Mouse (Mus musculus) layer of hippocampus, adult 18-20 months (tissue): ENCODE results near the gene Gata2. TPM values are rescaled to one million over a fixed set of nuclear protein-coding genes. Genes with fewer than 3 reads are reported as not detected.

Source experiments
- DNase-seq, 2 experiments: peaks; one replicate each; pipeline ENCODE4 v3.0.0; 2022; ENCODE audit warnings: low spot score in 2 of 2
- total RNA-seq, 2 experiments: library from RNA; stranded (reverse); gene quantifications; 2 replicates each; pipeline ENCODE4 v1.2.3; 2021

The Gata2 gene
- total RNA-seq, 2 experiments from 2014 or later: 5.0 to 5.9 TPM

DNA sequence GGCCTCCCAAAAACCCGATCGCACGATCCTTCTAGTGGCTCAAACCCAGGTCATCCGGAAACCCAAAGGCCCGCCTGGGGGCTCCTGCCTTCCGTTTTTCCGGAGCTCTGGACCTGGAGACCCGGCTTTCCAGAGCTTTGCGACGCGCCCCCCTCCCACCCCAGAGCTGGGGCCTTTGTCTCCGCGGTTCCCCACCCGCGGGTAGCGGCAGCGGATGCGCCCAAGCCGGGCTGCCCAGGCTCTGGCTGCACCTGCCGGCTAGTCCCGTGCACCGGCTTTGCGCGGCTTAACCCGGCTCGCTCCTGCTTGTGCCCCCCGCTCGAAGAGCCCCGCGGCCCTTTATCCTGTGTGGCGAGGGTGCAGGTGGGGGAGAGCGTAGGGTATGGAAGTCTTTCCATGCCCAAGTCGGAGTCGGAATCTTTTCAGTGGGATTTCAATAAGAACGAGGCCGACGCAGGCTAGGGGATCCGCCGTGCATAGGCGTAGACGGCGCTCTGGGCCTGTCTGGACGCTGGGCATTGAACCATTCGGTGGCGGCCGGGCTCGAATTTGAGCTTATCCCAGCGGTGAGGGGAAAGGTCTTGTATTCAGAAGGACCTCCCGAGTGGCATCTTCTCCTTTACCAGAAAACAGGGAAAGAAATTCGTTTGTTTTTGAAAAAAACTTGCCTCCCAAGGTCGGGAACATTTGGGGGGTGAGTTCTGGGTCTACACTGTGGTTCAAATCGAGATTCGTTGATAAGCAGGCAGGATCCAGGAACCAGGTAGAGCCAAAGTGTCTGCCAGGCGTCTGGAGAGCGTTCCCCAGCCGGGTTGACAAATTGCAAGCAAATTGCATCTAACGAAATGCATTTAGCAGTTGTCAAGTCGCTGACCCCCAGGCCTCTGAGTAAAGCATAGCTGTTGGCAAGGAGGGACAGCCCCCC, 624 bp downstream of the Gata2 start:
- DNase-seq: no peak

DNA sequence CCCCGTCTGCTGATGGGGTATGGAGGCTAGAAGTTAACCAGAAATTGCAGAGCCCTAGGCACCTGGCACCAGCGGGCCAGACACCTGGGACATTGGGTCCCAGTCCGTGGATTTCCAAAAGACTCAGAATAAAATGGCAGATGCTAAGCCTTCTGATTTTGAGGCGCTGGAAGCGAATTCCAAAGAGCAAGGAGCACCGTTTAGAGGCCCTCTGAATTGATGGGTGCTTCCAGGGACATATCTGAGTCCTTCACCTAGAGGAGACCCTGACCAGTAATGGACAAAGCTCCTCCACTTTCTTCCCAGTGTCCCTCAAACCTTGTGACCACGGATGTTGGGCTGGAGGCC, 1.3 kb downstream of the Gata2 start:
- DNase-seq: no peak

- no peak for DNase-seq
These were observed 2.5 kb downstream of the Gata2 start for GRCm38 (mm10) chr6:88196054-88196732.

DNA sequence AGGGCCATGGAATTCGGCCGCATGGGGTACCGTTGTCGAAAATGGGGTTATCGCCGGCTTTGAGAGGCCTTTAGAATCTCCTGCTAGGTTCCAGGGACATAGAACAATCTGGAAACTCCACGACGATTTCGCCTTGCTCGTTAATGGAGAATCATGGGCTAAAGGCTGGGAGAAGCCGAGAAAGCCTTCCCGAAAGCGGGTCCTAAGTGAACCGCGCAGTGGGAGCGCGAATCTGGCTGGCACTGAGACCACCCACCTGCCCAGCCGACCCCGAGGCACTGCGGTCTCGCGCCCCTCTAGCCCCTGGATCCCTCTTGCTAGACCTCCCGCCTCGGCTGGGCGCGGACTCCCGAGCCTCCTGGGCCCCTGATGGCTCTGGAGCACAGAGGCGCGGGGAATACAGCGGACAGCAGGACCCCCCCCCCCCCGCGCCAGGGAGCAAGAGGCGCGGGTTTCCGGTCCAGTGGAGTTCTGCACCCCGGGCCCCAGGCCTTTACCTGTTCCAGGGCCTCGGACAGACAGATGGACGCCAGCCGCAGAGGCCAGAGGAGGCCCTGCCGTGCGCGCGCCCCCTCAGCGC, 3.1 kb downstream of the Gata2 start:
- DNase-seq: no peak

DNA sequence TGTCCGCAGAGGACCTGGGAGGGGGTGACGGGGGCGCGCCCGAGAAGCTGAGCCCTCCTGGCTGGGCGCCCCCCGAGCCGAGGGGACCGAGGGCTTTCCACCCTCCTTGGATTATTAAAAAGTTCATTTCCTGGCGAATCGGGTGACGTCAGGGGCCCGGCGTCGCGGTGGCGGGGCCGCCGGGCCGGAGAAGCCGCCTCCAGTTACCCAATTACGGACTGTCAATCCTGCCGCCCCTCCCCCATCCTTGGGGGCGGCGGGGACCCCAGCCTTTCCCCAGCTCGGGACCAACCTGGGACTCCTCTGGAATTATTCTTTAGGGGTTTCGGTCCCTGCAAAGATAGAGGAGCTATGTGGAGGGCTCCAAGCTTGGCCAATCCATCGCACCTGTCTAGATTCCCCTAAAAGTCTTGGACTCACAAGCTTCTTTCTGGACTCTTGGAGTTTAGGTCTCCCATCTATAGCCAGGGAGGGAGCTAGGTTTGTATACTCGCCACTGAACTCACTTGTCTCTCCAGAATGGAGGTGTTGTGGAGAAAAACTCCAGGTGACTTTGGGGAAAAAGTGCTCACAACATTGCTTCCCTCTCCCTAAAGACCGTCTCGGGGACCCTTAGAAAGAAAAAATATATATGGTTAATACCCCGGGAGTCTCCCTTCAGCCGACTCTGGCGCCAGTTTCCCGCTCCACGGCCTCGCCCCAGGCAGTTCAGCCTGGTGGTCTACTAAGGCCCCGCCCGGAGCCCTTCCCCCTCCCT, 3.8 kb downstream of the Gata2 start:
- no peak for DNase-seq

DNA sequence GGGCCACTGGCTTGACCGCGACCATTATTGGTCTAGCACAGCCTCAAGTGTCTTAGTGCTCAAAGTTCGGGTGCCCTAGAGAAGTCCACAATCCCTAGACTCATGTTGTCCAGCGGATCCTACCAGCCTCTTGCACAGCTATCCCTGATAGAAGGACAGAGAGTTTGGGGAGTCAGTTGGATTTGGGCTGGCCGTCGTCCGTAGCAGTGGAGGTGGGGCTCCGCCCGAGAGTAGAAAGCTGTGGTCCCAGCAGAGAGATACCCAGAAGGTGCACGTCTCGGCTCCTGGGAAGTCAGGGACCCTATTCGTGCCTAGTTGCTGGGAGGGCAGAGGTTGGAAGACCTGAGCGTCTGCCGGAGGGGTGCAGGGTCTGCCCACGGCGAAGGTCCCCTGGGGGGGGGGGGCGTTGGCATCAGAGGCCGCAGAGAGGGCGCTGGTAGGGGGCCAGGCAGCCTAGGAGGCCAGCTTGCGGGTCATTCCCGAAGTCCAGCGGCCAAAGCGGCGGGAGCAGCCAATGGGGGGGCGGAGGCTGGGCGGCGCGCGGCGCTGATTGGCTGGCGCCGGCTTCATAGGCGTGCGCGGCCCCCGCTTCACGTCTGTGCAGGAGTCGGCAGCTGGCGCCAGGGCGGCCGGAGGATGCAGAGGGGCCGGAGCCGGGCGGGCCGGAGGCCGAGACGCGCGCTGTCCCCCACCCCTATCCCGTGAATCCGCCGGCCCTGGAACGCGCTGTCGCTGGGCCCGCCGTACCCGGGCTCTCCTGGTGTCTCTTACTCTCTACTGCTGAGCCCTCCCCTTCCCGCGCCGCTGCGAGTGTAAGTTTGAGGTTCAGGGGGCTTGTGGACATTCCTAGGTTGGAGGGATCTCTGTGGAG, 4.6 kb downstream of the Gata2 start:
- DNase-seq: no peak

GRCm38 (mm10) chr6:88199001-88199717, 5.5 kb downstream of the Gata2 start:
- DNase-seq: no peak

GRCm38 (mm10) chr6:88199718-88200692, 6.3 kb downstream of the Gata2 start:
- no peak for DNase-seq

DNA sequence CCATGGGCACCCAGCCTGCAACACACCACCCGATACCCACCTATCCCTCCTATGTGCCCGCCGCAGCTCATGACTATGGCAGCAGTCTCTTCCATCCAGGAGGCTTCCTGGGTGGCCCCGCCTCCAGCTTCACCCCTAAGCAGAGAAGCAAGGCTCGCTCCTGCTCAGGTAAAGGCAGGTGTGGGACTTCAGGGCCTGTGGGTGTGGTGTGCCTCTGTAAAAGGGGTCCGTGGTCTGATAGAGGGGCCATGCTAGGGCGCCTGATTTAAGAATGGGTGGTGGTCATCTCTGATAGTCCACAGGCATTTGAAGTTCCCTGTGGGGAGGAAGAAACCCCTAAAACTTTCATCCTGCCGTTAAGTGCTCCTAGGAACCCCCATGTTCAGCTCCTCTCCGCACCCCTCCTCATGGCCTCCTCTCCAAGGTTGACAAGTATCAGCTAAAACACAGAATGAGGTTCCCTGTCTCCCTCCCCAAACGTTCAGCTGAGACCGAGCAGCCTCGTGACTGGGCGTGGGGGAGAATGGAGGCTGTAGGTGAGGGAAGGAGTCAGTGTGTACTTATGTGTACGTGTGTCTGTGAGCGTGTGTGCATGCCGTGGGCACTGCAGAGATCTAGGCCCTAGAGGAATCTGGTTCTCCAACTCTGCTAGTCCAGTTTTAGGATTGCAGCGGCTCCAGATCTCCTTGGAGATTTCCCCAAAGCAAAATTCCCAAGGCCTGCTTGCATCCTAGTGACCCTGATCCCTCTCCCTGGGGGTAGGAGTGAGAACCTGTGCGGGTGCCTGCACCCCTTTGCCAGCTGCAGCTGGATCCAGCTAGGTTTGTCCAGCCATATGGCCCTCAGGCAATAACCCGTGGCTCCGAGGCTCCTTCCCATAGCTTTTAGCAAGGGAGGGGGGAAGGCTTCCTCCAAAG, 7.3 kb downstream of the Gata2 start:
- DNase-seq: no peak

DNA sequence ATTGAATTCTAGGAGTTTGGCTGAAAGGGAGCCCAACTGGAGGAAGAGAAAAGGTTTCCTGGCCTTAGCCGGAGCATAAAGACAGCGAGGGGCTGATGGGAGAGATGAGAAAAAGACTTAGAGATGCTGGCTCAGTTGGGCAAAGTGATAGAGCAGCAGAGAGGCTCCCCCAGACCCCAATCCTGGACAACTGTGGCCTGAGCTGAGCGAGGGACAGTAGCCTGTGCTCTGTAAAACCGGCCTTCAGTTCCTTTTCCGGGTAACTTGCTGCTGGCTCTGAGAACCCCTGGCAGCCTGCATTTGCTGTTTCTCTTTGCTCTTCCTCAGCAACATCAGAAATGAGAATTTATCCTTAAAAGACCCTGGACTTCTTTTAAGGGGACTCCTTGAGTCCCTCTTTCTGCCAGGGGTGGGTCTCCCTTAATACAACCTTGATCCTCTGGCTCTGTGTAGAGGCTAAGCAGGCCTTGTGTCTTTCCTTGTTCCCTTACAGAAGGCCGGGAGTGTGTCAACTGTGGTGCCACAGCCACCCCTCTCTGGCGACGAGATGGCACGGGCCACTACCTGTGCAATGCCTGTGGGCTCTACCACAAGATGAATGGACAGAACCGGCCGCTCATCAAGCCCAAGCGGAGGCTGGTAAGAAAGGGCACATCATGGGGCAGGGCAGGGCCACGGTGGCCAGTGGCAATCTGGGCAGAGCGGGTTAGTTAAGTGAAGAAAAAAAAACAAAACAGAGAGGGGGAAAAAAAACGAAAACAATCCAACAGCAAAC, 8.4 kb downstream of the Gata2 start:
- no peak for DNase-seq

DNA sequence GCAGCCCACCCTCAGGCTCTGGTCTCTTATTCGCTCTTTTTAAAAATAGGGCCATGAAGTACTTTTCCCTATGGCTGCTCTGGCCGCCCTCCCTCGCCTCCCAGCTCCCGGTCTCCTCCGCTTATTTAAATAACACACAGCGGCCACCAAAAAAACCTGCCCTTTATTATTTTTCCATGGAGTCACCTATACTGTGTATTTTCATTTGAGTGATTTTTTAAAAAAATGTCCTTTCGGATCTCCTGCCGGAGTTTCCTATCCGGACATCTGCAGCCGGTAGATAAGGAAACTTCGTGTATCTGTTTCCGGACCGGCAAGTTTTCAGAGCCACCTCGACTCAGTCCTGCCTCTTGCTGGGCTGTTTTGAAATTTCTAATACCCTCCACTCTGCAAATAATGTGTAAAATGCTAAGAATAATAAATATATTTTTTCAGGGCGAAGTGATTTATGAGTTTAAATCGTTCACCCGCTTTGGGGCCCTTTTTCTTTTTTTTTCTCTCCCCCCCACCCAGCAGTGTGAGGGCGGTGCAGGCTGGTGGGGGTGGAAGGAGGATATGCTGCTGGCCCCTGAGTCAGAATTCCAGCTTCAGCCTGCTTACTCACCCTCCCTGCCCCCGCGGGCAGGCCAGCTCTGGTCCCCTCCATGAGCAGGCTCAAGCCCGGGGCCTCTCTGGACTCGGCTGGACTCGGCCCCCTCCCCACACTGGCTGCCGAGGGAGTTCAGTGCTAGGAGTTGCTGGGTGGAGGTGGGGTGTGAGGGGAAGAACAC, 9.4 kb downstream of the Gata2 start:
- DNase-seq: no peak

- DNase-seq: no peak
These were observed 10.2 kb downstream of the Gata2 start for GRCm38 (mm10) chr6:88203791-88204405.

GRCm38 (mm10) chr6:88204531-88205385, 11.1 kb downstream of the Gata2 start:
- no peak for DNase-seq

- DNase-seq: no peak
These were observed 11.7 kb downstream of the Gata2 start for GRCm38 (mm10) chr6:88205386-88205700.

- DNase-seq: no peak
These were observed 12.2 kb downstream of the Gata2 start for GRCm38 (mm10) chr6:88205937-88206336.
